Mouse (Mus musculus) frontal cortex, postnatal 10 days (tissue): ENCODE measurements around the gene Tnfrsf8.

Source experiments
- DNase-seq, 2 experiments: peaks; one replicate each; pipeline ENCODE4 v3.0.0; 2022; ENCODE audit warnings: low spot score in 2 of 2, mixed read lengths in 1 of 2

Tnfrsf8 gene

DNA sequence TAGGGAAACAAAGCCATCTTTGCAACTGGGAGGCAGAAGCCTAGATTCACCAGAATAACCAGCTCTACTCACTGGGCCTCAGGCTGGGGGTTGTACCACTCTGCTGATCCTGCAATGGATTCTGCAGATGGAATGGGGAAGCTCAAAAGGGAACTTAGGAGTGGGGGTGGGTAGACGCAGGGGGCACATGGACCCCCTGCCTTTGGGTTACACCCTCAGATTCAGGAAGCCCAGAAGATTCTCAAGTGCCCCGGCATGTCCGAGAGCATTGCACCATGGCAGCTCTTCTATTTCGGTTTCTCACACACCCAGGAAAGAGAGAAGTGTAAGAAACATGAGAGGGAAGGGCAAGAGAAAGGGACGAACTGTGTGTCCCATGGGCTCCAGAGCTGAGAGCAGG lies 44.8 kb downstream of the Tnfrsf8 start:
- DNase-seq: peak in 1 of 2 experiments; percentile 48

DNA sequence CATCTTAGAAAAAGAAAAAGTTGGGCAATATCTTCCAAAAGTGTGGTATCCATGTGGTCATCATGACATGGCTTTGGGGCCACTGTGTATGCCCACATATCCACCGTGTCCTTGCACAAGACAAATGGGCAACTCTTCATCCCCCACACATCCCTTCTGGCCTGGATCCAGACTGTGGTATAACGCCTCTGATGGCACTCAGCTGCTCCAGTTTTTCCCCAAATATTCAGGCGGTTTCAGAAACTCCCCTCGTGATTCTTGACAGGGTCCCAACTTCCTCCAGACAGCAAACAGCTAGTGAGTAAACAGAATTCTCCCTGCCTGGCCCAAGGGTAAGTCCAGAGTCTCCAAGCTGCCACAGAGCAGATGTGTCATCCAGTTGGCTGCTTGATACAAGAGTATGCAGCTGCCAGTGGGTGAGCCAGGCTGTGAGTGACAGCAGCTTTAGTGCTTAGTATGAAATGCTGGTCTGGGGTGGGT lies 47.3 kb downstream of the Tnfrsf8 start:
- DNase-seq: no peak

GRCm38 (mm10) chr4:145266505-145266904 lies 48.5 kb downstream of the Tnfrsf8 start:
- no peak for DNase-seq

DNA sequence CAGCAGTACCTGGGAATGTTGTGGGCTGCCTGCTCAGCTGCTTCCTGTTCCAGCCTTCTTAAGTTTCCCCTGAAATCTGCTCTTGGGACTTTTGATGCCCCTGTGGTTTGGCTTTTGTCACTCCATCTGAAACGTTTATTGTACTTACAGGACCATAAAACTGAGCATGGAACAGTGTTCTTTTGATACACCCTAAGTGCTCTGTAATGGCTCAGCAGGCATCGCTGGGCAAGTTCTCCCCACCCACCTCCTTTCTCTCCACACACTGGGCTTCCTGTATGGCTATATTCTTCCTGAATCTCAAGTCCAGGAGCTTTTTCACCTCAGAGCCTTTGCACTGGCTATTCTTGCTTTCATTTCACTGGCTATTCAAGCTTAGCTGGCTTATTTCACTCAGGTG lies 50.2 kb downstream of the Tnfrsf8 start:
- no peak for DNase-seq

DNA sequence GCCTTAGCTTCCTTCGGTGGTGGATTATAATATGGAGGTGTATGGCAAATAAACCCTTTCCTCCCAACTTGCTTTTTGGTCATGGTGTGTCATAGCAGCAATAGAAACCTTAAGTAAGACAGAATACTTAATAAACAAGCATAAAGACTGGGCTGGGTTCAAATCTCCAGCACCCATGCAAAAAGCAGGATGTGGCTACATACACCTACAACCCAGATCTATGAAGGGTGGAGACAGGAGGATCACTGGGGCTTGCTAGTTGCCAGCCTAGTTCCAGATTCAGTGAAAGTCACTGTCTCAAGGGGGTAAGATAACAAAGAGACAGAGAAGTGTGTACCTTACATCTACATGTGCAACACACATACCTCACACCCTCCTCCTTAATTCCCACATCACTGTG lies 51.4 kb downstream of the Tnfrsf8 start:
- no peak for DNase-seq

DNA sequence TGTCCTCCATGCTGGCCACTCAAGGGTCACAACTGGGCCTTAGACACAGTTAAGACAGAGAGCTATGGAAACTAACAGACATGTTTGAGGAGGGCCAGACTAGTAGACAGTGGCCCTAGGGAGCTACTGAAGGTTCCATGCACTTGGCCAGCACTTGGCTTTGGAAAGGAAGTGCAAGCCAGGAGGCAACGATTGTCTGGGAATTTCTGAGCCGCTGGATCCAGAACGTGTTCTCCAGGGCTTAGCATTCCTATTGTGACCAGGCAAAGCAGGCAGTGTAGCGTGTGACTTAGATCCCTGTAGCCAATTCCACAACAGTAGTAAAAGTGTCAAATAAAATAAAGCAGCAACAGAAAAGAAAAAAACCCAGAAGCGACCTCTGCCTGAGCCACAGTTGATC lies 54.2 kb downstream of the Tnfrsf8 start:
- no peak for DNase-seq

GRCm38 (mm10) chr4:145257751-145258434 lies 57.1 kb downstream of the Tnfrsf8 start:
- DNase-seq: no peak

- no peak for DNase-seq
Observed at GRCm38 (mm10) chr4:145256144-145256543, 58.8 kb downstream of the Tnfrsf8 start.

GRCm38 (mm10) chr4:145254418-145254817 lies 60.5 kb downstream of the Tnfrsf8 start:
- no peak for DNase-seq

DNA sequence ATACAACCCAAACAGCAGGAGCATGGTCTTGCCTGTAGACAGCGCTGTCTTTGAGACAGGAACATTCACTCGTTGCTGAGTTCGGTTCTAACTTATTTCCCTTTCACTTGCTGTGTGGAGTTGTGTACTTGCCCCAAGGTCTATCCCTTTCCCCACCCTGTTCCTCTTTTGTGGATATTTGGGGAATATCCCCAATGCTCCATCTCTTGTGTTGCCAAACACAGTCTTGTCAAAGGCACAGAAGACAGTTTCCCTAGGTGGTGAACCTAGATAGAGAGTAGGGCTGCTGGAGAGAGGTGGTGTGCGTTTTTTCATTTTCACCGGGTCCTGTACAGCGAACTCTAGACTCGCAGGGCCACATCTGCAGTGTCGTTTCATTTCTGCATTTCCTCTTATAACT lies 62.4 kb downstream of the Tnfrsf8 start:
- no peak for DNase-seq

DNA sequence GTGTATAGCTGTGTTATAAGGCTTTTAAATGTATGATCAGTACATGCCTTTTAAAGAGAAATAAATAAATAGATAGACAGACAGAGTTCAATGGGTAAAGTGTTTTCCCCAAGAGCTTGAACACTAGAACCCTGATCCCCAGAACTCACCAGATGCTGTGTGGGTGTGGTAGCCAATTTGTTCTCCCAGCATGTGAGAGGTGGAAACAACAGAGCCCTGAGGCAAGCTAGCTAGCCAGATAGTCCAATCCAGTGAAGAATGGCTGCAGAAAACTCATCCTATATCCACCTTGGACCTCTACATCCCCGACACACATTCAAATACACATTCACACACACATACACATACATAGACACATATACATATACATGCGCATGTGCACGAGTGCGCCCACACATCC lies 63.4 kb downstream of the Tnfrsf8 start:
- no peak for DNase-seq

DNA sequence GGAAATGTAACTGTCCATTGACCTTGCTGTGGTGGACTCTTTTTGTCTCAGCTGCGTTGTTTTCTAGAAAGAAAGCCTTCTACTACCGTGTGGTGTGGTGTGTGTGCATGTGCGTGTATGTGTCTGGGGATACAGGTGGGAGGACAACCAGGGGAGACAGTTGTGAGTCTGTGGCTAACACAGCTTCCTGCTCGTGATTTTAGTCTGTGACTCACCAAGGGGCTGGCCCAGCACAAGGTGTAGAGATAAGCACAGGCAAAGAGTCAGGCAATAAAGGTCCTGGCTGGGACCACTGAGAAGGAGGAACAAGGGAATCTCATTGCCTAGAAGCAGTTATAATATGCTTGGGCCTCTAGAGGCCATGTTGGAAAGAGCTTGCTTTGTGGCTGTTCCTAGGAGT lies 65.0 kb downstream of the Tnfrsf8 start:
- no peak for DNase-seq

DNA sequence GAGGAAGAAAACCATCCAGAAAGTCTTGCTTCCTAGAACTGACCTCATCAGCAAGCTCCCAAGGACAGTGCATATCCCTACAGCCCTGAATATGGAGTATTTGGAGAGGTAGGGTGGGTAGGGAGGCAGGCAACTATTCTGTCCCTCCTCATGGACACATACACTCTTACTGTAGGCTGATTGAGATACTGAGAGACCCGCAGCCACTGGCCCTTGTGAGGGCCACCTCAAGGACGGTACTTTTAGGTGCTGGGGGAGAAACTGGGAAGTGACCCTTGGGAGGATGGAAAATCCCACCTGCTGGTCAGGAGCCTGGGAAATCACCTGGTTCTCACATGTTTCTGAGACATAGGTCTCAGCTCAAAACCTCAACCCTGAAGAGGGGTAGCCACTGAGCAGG lies 67.4 kb downstream of the Tnfrsf8 start:
- DNase-seq: no peak

- no peak for DNase-seq
Observed at GRCm38 (mm10) chr4:145246173-145247011, 68.6 kb downstream of the Tnfrsf8 start, which contains the start of gene Tnfrsf1b. TSS of gene Tnfrsf1b (minus strand) at chr4:145246870.

GRCm38 (mm10) chr4:145245581-145245980 lies 69.4 kb downstream of the Tnfrsf8 start:
- DNase-seq: no peak

DNA sequence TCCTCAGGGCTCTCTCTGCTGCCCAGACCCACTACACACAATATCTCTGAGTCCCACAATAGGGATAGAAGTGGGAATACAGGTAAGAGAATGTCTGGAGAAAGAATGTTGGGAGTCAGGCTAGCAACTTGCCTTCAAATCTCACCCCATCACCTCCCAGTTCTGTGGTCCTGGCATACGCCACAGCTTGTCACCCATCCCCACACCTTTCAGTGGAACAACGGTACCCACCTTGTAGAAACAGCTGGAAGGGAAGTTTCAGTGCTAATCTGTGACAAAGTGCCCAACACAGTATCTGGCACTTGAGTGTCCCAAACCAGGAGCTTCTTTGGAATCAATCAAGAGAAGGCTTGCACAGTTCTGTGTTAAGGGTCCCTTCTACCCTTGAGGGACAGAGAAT lies 70.3 kb downstream of the Tnfrsf8 start:
- no peak for DNase-seq

- DNase-seq: no peak
Observed at GRCm38 (mm10) chr4:145242719-145243350, 72.1 kb downstream of the Tnfrsf8 start.

DNA sequence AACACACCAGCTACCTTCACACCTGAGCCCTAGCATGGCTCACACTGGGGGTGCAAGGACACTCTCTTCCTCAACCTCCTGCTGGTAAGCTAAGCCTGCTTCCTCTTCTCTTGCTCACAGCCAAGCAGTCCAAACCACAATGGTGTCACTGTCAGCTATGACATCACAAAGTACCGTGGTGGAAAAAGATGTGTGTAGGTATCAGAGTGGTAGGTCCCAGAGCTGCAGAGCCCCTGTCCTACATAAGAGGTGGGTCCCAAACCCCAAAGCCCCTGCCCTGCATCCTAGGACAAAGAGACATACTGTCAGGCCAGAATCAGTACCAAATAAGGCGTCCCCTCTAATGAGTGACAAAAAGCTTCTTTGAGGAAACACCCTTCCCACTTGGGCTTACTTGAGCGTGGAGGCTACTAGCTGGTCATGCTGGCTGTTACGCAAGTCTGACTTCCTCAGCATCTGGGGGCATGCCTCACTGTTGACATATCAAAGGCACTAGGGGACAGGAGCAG lies 74.2 kb downstream of the Tnfrsf8 start:
- no peak for DNase-seq

GRCm38 (mm10) chr4:145239049-145239830 lies 75.7 kb downstream of the Tnfrsf8 start:
- peak; percentile 47 to 53 for DNase-seq

- DNase-seq: no peak
Observed at GRCm38 (mm10) chr4:145236027-145236426, 78.9 kb downstream of the Tnfrsf8 start.

GRCm38 (mm10) chr4:145233487-145234228 lies 81.3 kb downstream of the Tnfrsf8 start:
- no peak for DNase-seq
